Mouse (Mus musculus) stomach, postnatal 0 days (tissue): ENCODE data around the gene Pbx2. TPM values are rescaled to one million over a fixed set of nuclear protein-coding genes. Genes with fewer than 3 reads are reported as not detected.

Experiments
- ATAC-seq: fragments of 200-750 bp; cut with Nextera tagmentation; 2 replicates; pipeline ENCODE4 v1.8.0; 2017; ENCODE audit not compliant: low FRiP score, low TSS enrichment
- DNase-seq: peaks from one replicate; pipeline ENCODE4 v3.0.0-alpha.2; 2016; ENCODE audit warnings: low spot score
- H3K27ac ChIP-seq: fragments of 300-500 bp; sonication (generic); replicated peaks from 2 replicates; pipeline ENCODE4 v1.5.1; 2014; ENCODE audit warnings: mild to moderate bottlenecking, control low read depth
- H3K27me3 ChIP-seq: fragments of 300-500 bp; sonication (generic); 2 replicates; pipeline ENCODE4 v1.6.1; 2014; ENCODE audit warnings: low read length; ENCODE audit not compliant: control insufficient read depth, insufficient read depth
- H3K36me3 ChIP-seq: fragments of 300-500 bp; sonication (generic); 2 replicates; pipeline ENCODE4 v1.6.1; 2014; ENCODE audit warnings: low read length, mixed read lengths; ENCODE audit not compliant: control insufficient read depth, insufficient read depth
- H3K4me1 ChIP-seq: fragments of 300-500 bp; sonication (generic); replicated peaks from 2 replicates; pipeline ENCODE4 v1.6.1; 2014; ENCODE audit warnings: antibody characterized with exemption; ENCODE audit not compliant: control insufficient read depth, insufficient read depth
- H3K4me2 ChIP-seq: fragments of 300-500 bp; sonication (generic); replicated peaks from 2 replicates; pipeline ENCODE4 v1.6.1; 2014; ENCODE audit warnings: low read depth, mild to moderate bottlenecking, control low read depth, moderate library complexity
- H3K4me3 ChIP-seq: fragments of 300-500 bp; sonication (generic); 2 replicates; pipeline ENCODE4 v1.5.1; 2014; ENCODE audit warnings: low read depth, low read length, control low read depth
- H3K9ac ChIP-seq: fragments of 300-500 bp; sonication (generic); 2 replicates; pipeline ENCODE4 v1.6.1; 2014; ENCODE audit warnings: mild to moderate bottlenecking, low read length, control low read depth, mixed read lengths
- H3K9me3 ChIP-seq: fragments of 300-500 bp; sonication (generic); 2 replicates; pipeline ENCODE4 v1.6.1; 2016; ENCODE audit warnings: low read length; ENCODE audit not compliant: control insufficient read depth
- CTCF ChIP-seq: IDR thresholded peaks from 2 replicates; pipeline ENCODE4 v1.5.1; 2016; ENCODE audit warnings: antibody characterized with exemption, low read depth, mild to moderate bottlenecking, moderate library complexity
- EP300 ChIP-seq: optimal IDR thresholded peaks from 2 replicates; pipeline ENCODE3; 2016; ENCODE audit warnings: antibody characterized with exemption
- WGBS: fragments of 180-500 bp; shearing (Covaris S2); extraction: QIAGEN DNeasy Blood & Tissue Kit; methylation state at CpG from one replicate; pipeline ENCODE4 v1.1.7; 2014; 5-methylcytosine and 5-hydroxymethylcytosine counted together
- polyA plus RNA-seq: library from polyadenylated mRNA; unstranded; fragments of >200 nt; fragmentation: Nextera tagmentation; extraction: Ambion mirVana; gene quantifications from 2 replicates; pipeline ENCODE4 v1.2.1, GENCODE M21; 2015

Gene Pbx2
- polyA plus RNA-seq, 1 experiment from 2014 or later, result 4.3 TPM

DNA sequence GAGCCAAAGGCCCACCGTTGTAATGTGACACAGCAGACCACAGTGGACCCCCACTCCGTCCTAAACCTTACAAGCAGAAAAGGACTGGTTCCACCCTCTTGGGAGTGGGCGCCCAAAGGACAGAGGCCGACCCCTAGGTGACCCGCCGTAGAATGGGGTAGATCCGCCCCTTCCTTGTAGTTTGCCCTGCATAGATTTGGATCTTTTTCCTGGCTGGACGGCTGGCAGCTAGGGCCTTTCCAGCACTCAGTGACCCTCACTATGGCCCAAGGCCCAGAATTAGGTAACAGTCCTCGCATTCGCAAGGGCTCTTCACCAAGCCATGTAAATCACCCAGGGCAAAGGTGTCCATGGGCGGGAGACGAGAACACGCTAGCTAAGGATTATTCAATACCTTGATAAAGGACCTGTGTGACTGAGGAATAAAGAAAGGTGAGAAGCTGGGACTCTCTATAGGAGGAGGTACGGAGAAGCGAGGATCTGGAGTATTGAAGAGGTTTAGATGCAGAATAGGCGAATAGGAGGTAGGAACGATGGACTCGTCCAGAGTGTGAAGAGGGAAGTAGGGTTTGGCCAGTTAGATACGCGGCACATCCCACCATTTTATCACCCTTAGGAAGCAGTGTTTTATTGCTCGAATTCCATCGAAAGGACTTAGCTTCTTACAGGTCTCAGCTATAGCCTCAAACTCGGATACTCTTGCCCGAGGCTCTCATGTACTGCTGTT lies 13.6 kb downstream of the Pbx2 start:
- Histone ChIP-seq H3K9me3 (no peaks in the 10 kb centered on the region), H3K27me3 (no peaks in the 10 kb centered on the region), H3K4me3 (peak overlapping the region; percentile 89), H3K27ac (peak overlapping the region; percentile 93), H3K4me2 (peak overlapping the region; percentile 88), H3K4me1 (0 out of 2 replicates have a peak, but pooled peaks cover 5% of the 10 kb centered on the region), H3K9ac (peak overlapping the region; percentile 61), H3K36me3 (peaks cover 8% of the 10 kb centered on the region)
- 14% methylated on average over 24 of the region's 24 CpGs for WGBS
- TF ChIP-seq EP300 (no peak), CTCF (no peak)
- ATAC-seq (no peak), DNase-seq (no peak)

DNA sequence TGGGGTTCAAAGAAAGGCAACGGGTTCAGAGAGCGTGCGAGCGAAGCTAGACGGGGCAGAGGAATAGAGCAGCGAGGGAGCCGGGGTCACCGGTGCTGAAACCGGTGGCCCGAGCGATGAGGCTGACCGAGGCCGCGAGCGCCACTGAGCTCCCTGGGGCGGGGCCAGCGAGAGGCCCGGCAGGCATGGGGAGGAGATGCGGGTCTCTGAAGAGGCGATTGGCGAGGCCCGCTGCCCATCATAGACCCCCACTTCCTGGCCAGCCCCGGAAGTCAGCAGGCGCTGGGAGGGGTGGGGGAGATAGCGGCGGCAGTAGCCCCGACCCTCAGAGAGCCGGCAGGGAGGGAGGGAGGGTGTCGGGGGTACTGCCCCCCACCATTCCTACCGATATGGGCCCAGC lies 14.5 kb downstream of the Pbx2 start:
- TF ChIP-seq CTCF, result no peak
- peak; percentile 4 for TF ChIP-seq EP300
- 0% methylated on average over 26 of the region's 30 CpGs for whole genome bisulfite sequencing
- peak; percentile 96 for DNase-seq
- Histone ChIP-seq H3K9me3 (no peaks in the 10 kb centered on the region), H3K9ac (peak overlapping the region; percentile 90), H3K36me3 (peaks cover 6% of the 10 kb centered on the region; the same call in 1 of the 2 replicates), H3K4me3 (peak overlapping the region; percentile 89), H3K4me1 (0 out of 2 replicates have a peak, but pooled peaks cover 5% of the 10 kb centered on the region), H3K4me2 (peak overlapping the region; percentile 88), H3K27me3 (no peaks in the 10 kb centered on the region), H3K27ac (peak overlapping the region; percentile 93)
- ATAC-seq, result peak; percentile 43

GRCm38 (mm10) chr17:34606186-34607039 lies 15.3 kb downstream of the Pbx2 start:
- H3K4me3 ChIP-seq, result peak overlapping the region; percentile 89
- peak overlapping the region; percentile 93 for H3K27ac ChIP-seq
- H3K4me1 ChIP-seq, result 0 out of 2 replicates have a peak, but pooled peaks cover 5% of the 10 kb centered on the region
- TF ChIP-seq EP300 (no peak), CTCF (no peak)
- H3K36me3 ChIP-seq, result peaks cover 12% of the 10 kb centered on the region
- H3K4me2 ChIP-seq, result peak overlapping the region; percentile 88
- DNase-seq, result peak; percentile 43
- ATAC-seq, result no peak
- 8% methylated on average over 32 of the region's 32 CpGs for WGBS
- H3K27me3 ChIP-seq, result no peaks in the 10 kb centered on the region
- no peaks in the 10 kb centered on the region for H3K9me3 ChIP-seq
- peak overlapping the region; percentile 90 for H3K9ac ChIP-seq

GRCm38 (mm10) chr17:34607997-34608396 lies 16.9 kb downstream of the Pbx2 start:
- WGBS, result 63% methylated on average over 7 of the region's 7 CpGs
- peak overlapping the region; percentile 18; the same call in 1 of the 2 replicates for H3K9ac ChIP-seq

GRCm38 (mm10) chr17:34611050-34611449 lies 20.0 kb downstream of the Pbx2 start:
- TF ChIP-seq EP300 (no peak), CTCF (no peak)
- peaks cover 29% of the 10 kb centered on the region for H3K36me3 ChIP-seq
- no peak overlapping the region for H3K27ac ChIP-seq
- DNase-seq (no peak), ATAC-seq (no peak)
- 0 out of 2 replicates have a peak, but pooled peaks cover 5% of the 10 kb centered on the region for H3K4me1 ChIP-seq
- H3K27me3 ChIP-seq, result no peaks in the 10 kb centered on the region
- WGBS, result 92% methylated on average over 8 of the region's 8 CpGs
- H3K9me3 ChIP-seq, result no peaks in the 10 kb centered on the region
- H3K4me3 ChIP-seq, result no peak overlapping the region
- H3K9ac ChIP-seq, result no peak overlapping the region
- H3K4me2 ChIP-seq, result no peak overlapping the region

More at GRCm38 (mm10) chr17:34607997-34608396, 16.9 kb downstream of the Pbx2 start:
- Histone ChIP-seq H3K27ac (peak overlapping the region; percentile 61), H3K4me3 (no peak overlapping the region), H3K27me3 (no peaks in the 10 kb centered on the region), H3K4me2 (no peak overlapping the region; the same call in 1 of the 2 replicates), H3K36me3 (peaks cover 24% of the 10 kb centered on the region), H3K4me1 (0 out of 2 replicates have a peak, but pooled peaks cover 5% of the 10 kb centered on the region), H3K9me3 (no peaks in the 10 kb centered on the region)
- ATAC-seq (no peak), DNase-seq (peak; percentile 51)
- TF ChIP-seq CTCF, result no peak
- TF ChIP-seq EP300, result no peak
